Mouse (Mus musculus): Measurements from ENCODE around the gene Gadl1. TPM values are rescaled to one million over a fixed set of nuclear protein-coding genes. Genes with fewer than 3 reads are reported as not detected.

Gene Gadl1
- under 1 TPM; 0.36 to 0.49 TPM for total RNA-seq (2021)
- long read RNA-seq, experiment 1 = 0 reads
- long read RNA-seq, experiment 2 = 0 reads

GRCm38 (mm10) chr9:115909155-115909554 is at the start of gene Gadl1:
TSS of gene Gadl1 (plus strand) at chr9:115909455.
- no peak for DNase-seq (ENCODE audit: low spot score in 2 of 2)
- TF ChIP-seq CTCF (conservative IDR thresholded peaks at IDR 0.05) = no peak
- H3K27ac ChIP-seq = no peak within 1 kb of the TSS
- no peak within 1 kb of the TSS for H3K4me3 ChIP-seq

- TF ChIP-seq CTCF (conservative IDR thresholded peaks at IDR 0.05) = no peak
- Histone ChIP-seq H3K27ac (no peak overlapping the region), H3K4me3 (no peak overlapping the region)
- no peak for DNase-seq (ENCODE audit: low spot score in 2 of 2)
These were observed 46.5 kb upstream of the Gadl1 start for GRCm38 (mm10) chr9:115862802-115863201.

- no peak overlapping the region for H3K4me3 ChIP-seq
- peak; percentile 68 for TF ChIP-seq CTCF (conservative IDR thresholded peaks at IDR 0.05)
- no peak for DNase-seq (ENCODE audit: low spot score in 2 of 2)
- H3K27ac ChIP-seq = no peak overlapping the region
These were observed 45.9 kb upstream of the Gadl1 start for GRCm38 (mm10) chr9:115863326-115863725.

GRCm38 (mm10) chr9:115867277-115867676 is 42.0 kb upstream of the Gadl1 start:
- TF ChIP-seq CTCF (conservative IDR thresholded peaks at IDR 0.05) = peak; percentile 43
- no peak for DNase-seq (ENCODE audit: low spot score in 2 of 2)
- H3K27ac ChIP-seq = no peak overlapping the region
- H3K4me3 ChIP-seq = no peak overlapping the region

- Histone ChIP-seq H3K4me3 (no peak overlapping the region), H3K27ac (no peak overlapping the region)
- peak; percentile 73 for TF ChIP-seq CTCF (conservative IDR thresholded peaks at IDR 0.05)
- peak in 1 of 2 experiments; percentile 35 for DNase-seq (ENCODE audit: low spot score in 2 of 2)
These were observed 39.1 kb upstream of the Gadl1 start for GRCm38 (mm10) chr9:115870168-115870567.

GRCm38 (mm10) chr9:115870640-115871039 is 38.6 kb upstream of the Gadl1 start:
- H3K4me3 ChIP-seq = no peak overlapping the region
- no peak overlapping the region for H3K27ac ChIP-seq
- DNase-seq (ENCODE audit: low spot score in 2 of 2) = no peak
- TF ChIP-seq CTCF (conservative IDR thresholded peaks at IDR 0.05) = no peak

GRCm38 (mm10) chr9:115880500-115880899 is 28.8 kb upstream of the Gadl1 start:
- Histone ChIP-seq H3K4me3 (no peak overlapping the region), H3K27ac (no peak overlapping the region)
- TF ChIP-seq CTCF (conservative IDR thresholded peaks at IDR 0.05) = no peak
- no peak for DNase-seq (ENCODE audit: low spot score in 2 of 2)

GRCm38 (mm10) chr9:115881137-115881536 is 28.1 kb upstream of the Gadl1 start:
- peak; percentile 78 for TF ChIP-seq CTCF (conservative IDR thresholded peaks at IDR 0.05)
- Histone ChIP-seq H3K4me3 (no peak overlapping the region), H3K27ac (no peak overlapping the region)
- DNase-seq (ENCODE audit: low spot score in 2 of 2) = peak in 1 of 2 experiments; percentile 50

GRCm38 (mm10) chr9:115882627-115883200 is 26.5 kb upstream of the Gadl1 start:
- H3K4me3 ChIP-seq = no peak overlapping the region
- no peak for TF ChIP-seq CTCF (conservative IDR thresholded peaks at IDR 0.05)
- H3K27ac ChIP-seq = no peak overlapping the region

GRCm38 (mm10) chr9:115883413-115883812 is 25.8 kb upstream of the Gadl1 start:
- Histone ChIP-seq H3K27ac (no peak overlapping the region), H3K4me3 (no peak overlapping the region)
- DNase-seq (ENCODE audit: low spot score in 2 of 2) = no peak
- no peak for TF ChIP-seq CTCF (conservative IDR thresholded peaks at IDR 0.05)

More at GRCm38 (mm10) chr9:115882627-115883200, 26.5 kb upstream of the Gadl1 start:
- DNase-seq (ENCODE audit: low spot score in 2 of 2) = no peak

GRCm38 (mm10) chr9:115887571-115887970 is 21.7 kb upstream of the Gadl1 start:
- Histone ChIP-seq H3K27ac (no peak overlapping the region), H3K4me3 (no peak overlapping the region)
- DNase-seq (ENCODE audit: low spot score in 2 of 2) = no peak
- no peak for TF ChIP-seq CTCF (conservative IDR thresholded peaks at IDR 0.05)

GRCm38 (mm10) chr9:115893131-115893530 is 16.1 kb upstream of the Gadl1 start:
- DNase-seq (ENCODE audit: low spot score in 2 of 2) = no peak
- Histone ChIP-seq H3K27ac (no peak overlapping the region), H3K4me3 (no peak overlapping the region)
- TF ChIP-seq CTCF (conservative IDR thresholded peaks at IDR 0.05) = no peak

GRCm38 (mm10) chr9:115893947-115894346 is 15.3 kb upstream of the Gadl1 start:
- Histone ChIP-seq H3K27ac (no peak overlapping the region), H3K4me3 (no peak overlapping the region)
- no peak for DNase-seq (ENCODE audit: low spot score in 2 of 2)
- TF ChIP-seq CTCF (conservative IDR thresholded peaks at IDR 0.05) = no peak

- TF ChIP-seq CTCF (conservative IDR thresholded peaks at IDR 0.05) = no peak
- no peak for DNase-seq (ENCODE audit: low spot score in 2 of 2)
These were observed 930 bp upstream of the Gadl1 start for GRCm38 (mm10) chr9:115908325-115908724.

More at GRCm38 (mm10) chr9:115908325-115908724, 930 bp upstream of the Gadl1 start:
- H3K27ac ChIP-seq = no peak overlapping the region
- no peak overlapping the region for H3K4me3 ChIP-seq
